Mouse (Mus musculus) cerebellum, adult 2 months (tissue): ENCODE data around the gene Ptpra.

Experiments used
- CTCF ChIP-seq: fragments of 200-500 bp; IDR thresholded peaks from 2 replicates; pipeline ENCODE4 v1.5.1; 2011; ENCODE audit warnings: low read depth, mild to moderate bottlenecking, control low read depth, low read length, moderate library complexity, borderline replicate concordance; ENCODE audit not compliant: insufficient read depth
- POLR2A ChIP-seq: fragments of 200-500 bp; IDR thresholded peaks from 2 replicates; pipeline ENCODE4 v1.6.1; 2011; ENCODE audit warnings: low read length, control low read depth, borderline replicate concordance; ENCODE audit not compliant: insufficient read depth

GRCm38 (mm10) chr2:130491587-130491986 lies 41.5 kb downstream of the Ptpra start:
- TF ChIP-seq CTCF = no peak
- TF ChIP-seq POLR2A = no peak
